Mouse (Mus musculus): ENCODE data around the gene Gm28230. TPM values are rescaled to one million over a fixed set of nuclear protein-coding genes. Genes with fewer than 3 reads are reported as not detected.

Gene Gm28230
- polyA plus RNA-seq, 1 experiment, result not detected

- Histone ChIP-seq H3K4me1 (ENCODE audit: control insufficient read depth, insufficient read depth, low read length) (peaks cover 6% of the 10 kb centered on the region), H3K4me3 (ENCODE audit: insufficient read depth, low read depth, low read length) (no peak overlapping the region), H3K27ac (ENCODE audit: insufficient read depth, low read depth, low read length) (no peak overlapping the region)
- WGBS, result 5% methylated on average over 14 of the region's 14 CpGs
- TF ChIP-seq POLR2A (IDR thresholded peaks at IDR 0.05; ENCODE audit: insufficient read depth, low read depth, low read length) (no peak), CTCF (IDR thresholded peaks at IDR 0.05; ENCODE audit: insufficient read depth, low read depth, low read length) (no peak)
Measured at GRCm38 (mm10) chr2:74739869-74740268, 13.3 kb downstream of the Gm28230 start.

- Histone ChIP-seq H3K27ac (ENCODE audit: insufficient read depth, low read depth, low read length) (no peak overlapping the region), H3K4me3 (ENCODE audit: insufficient read depth, low read depth, low read length) (no peak overlapping the region), H3K4me1 (ENCODE audit: control insufficient read depth, insufficient read depth, low read length) (peaks cover 6% of the 10 kb centered on the region)
- no peak for TF ChIP-seq CTCF (IDR thresholded peaks at IDR 0.05; ENCODE audit: insufficient read depth, low read depth, low read length)
- no peak for TF ChIP-seq POLR2A (IDR thresholded peaks at IDR 0.05; ENCODE audit: insufficient read depth, low read depth, low read length)
- 4% methylated on average over 43 of the region's 43 CpGs for WGBS
Measured at GRCm38 (mm10) chr2:74740311-74741091, 14.0 kb downstream of the Gm28230 start.

GRCm38 (mm10) chr2:74741252-74741978 is 14.9 kb downstream of the Gm28230 start:
- H3K4me1 ChIP-seq (ENCODE audit: control insufficient read depth, insufficient read depth, low read length), result 0 out of 2 replicates have a peak, but pooled peaks cover 3% of the 10 kb centered on the region
- WGBS, result 29% methylated on average over 2 of the region's 3 CpGs
- H3K4me3 ChIP-seq (ENCODE audit: insufficient read depth, low read depth, low read length), result no peak overlapping the region
- TF ChIP-seq CTCF (IDR thresholded peaks at IDR 0.05; ENCODE audit: insufficient read depth, low read depth, low read length), result no peak
- TF ChIP-seq POLR2A (IDR thresholded peaks at IDR 0.05; ENCODE audit: insufficient read depth, low read depth, low read length), result no peak
- H3K27ac ChIP-seq (ENCODE audit: insufficient read depth, low read depth, low read length), result no peak overlapping the region

GRCm38 (mm10) chr2:74741979-74742277 is 15.4 kb downstream of the Gm28230 start:
- 0 out of 2 replicates have a peak, but pooled peaks cover 3% of the 10 kb centered on the region for H3K4me1 ChIP-seq (ENCODE audit: control insufficient read depth, insufficient read depth, low read length)
- H3K27ac ChIP-seq (ENCODE audit: insufficient read depth, low read depth, low read length), result no peak overlapping the region
- no peak overlapping the region for H3K4me3 ChIP-seq (ENCODE audit: insufficient read depth, low read depth, low read length)
- no peak for TF ChIP-seq POLR2A (IDR thresholded peaks at IDR 0.05; ENCODE audit: insufficient read depth, low read depth, low read length)
- TF ChIP-seq CTCF (IDR thresholded peaks at IDR 0.05; ENCODE audit: insufficient read depth, low read depth, low read length), result no peak

GRCm38 (mm10) chr2:74745540-74746297 is 19.2 kb downstream of the Gm28230 start:
- Histone ChIP-seq H3K27ac (ENCODE audit: insufficient read depth, low read depth, low read length) (no peak overlapping the region), H3K4me1 (ENCODE audit: control insufficient read depth, insufficient read depth, low read length) (no peaks in the 10 kb centered on the region), H3K4me3 (ENCODE audit: insufficient read depth, low read depth, low read length) (no peak overlapping the region)
- no peak for TF ChIP-seq CTCF (IDR thresholded peaks at IDR 0.05; ENCODE audit: insufficient read depth, low read depth, low read length)
- TF ChIP-seq POLR2A (IDR thresholded peaks at IDR 0.05; ENCODE audit: insufficient read depth, low read depth, low read length), result no peak
- 5% methylated on average over 6 of the region's 6 CpGs for WGBS

- Histone ChIP-seq H3K27ac (ENCODE audit: insufficient read depth, low read depth, low read length) (no peak overlapping the region), H3K4me1 (ENCODE audit: control insufficient read depth, insufficient read depth, low read length) (no peaks in the 10 kb centered on the region), H3K4me3 (ENCODE audit: insufficient read depth, low read depth, low read length) (no peak overlapping the region)
- TF ChIP-seq CTCF (IDR thresholded peaks at IDR 0.05; ENCODE audit: insufficient read depth, low read depth, low read length) (no peak), POLR2A (IDR thresholded peaks at IDR 0.05; ENCODE audit: insufficient read depth, low read depth, low read length) (no peak)
- WGBS, result 2% methylated on average over 58 of the region's 58 CpGs
Measured at GRCm38 (mm10) chr2:74746298-74746921, 19.9 kb downstream of the Gm28230 start.

GRCm38 (mm10) chr2:74747006-74747405 is 20.5 kb downstream of the Gm28230 start:
- no peaks in the 10 kb centered on the region for H3K4me1 ChIP-seq (ENCODE audit: control insufficient read depth, insufficient read depth, low read length)
- H3K4me3 ChIP-seq (ENCODE audit: insufficient read depth, low read depth, low read length), result no peak overlapping the region
- TF ChIP-seq CTCF (IDR thresholded peaks at IDR 0.05; ENCODE audit: insufficient read depth, low read depth, low read length) (no peak), POLR2A (IDR thresholded peaks at IDR 0.05; ENCODE audit: insufficient read depth, low read depth, low read length) (no peak)
- 3% methylated on average over 24 of the region's 24 CpGs for WGBS
- H3K27ac ChIP-seq (ENCODE audit: insufficient read depth, low read depth, low read length), result no peak overlapping the region

GRCm38 (mm10) chr2:74747661-74748141 is 21.2 kb downstream of the Gm28230 start:
- H3K4me1 ChIP-seq (ENCODE audit: control insufficient read depth, insufficient read depth, low read length), result peaks cover 2% of the 10 kb centered on the region; the same call in 1 of the 2 replicates
- 10% methylated on average over 11 of the region's 11 CpGs for WGBS
- no peak for TF ChIP-seq CTCF (IDR thresholded peaks at IDR 0.05; ENCODE audit: insufficient read depth, low read depth, low read length)
- no peak for TF ChIP-seq POLR2A (IDR thresholded peaks at IDR 0.05; ENCODE audit: insufficient read depth, low read depth, low read length)
- no peak overlapping the region for H3K27ac ChIP-seq (ENCODE audit: insufficient read depth, low read depth, low read length)
- no peak overlapping the region for H3K4me3 ChIP-seq (ENCODE audit: insufficient read depth, low read depth, low read length)
